Mouse (Mus musculus): ENCODE results near the gene Ppfia1.

GRCm38 (mm10) chr7:144506807-144507206 is 46.7 kb downstream of the Ppfia1 start:
- TF ChIP-seq CTCF (IDR thresholded peaks at IDR 0.05; ENCODE audit: control insufficient read depth, insufficient read depth, insufficient replicate concordance, low read depth, low read length) (no peak), POLR2A (IDR thresholded peaks at IDR 0.05; ENCODE audit: control insufficient read depth, low read depth, low read length) (no peak)
